Mouse (Mus musculus): ENCODE data around the gene Acat3.

GRCm38 (mm10) chr17:12940151-12940805 is at the start of gene Acat3:
- TF ChIP-seq POLR2A (IDR thresholded peaks at IDR 0.05; ENCODE audit: control insufficient read depth, low read depth, low read length): peak; percentile 73
- no peak for TF ChIP-seq CTCF (IDR thresholded peaks at IDR 0.05; ENCODE audit: control insufficient read depth, insufficient read depth, insufficient replicate concordance, low read depth, low read length)
